Mouse (Mus musculus): ENCODE results near the gene Uchl3. TPM values are rescaled to one million over a fixed set of nuclear protein-coding genes. Genes with fewer than 3 reads are reported as not detected.

Uchl3 gene
- polyA plus RNA-seq, 1 experiment: 130 TPM

DNA sequence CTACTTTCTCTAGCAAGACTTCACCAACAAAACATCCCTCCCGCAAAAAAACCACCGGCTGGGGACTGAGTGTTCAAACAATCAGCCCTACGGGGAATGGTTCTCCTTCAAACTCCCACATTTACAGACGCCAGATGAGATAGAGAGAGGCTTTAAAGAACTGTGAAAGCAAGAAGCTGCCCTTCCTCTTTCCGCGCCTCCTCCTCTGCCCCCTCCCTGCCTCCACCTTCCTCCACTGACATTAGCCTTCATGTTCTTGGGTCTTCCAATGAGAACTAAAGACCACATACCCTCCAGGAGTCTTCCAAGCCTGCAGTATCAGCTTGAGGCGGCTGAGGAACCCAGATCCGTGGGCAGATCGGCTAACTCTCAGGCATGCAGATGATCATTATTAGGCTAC, 37.6 kb upstream of the Uchl3 start:
- TF ChIP-seq CTCF (IDR thresholded peaks at IDR 0.05; ENCODE audit: control insufficient read depth, insufficient read depth, insufficient replicate concordance, low read depth, low read length) (no peak), POLR2A (IDR thresholded peaks at IDR 0.05; ENCODE audit: control insufficient read depth, low read depth, low read length) (no peak)
- Histone ChIP-seq H3K27ac (ENCODE audit: control insufficient read depth, insufficient read depth, low read depth, low read length) (no peak overlapping the region), H3K27me3 (ENCODE audit: control insufficient read depth, insufficient read depth, low read length) (no peaks in the 10 kb centered on the region), H3K36me3 (ENCODE audit: control insufficient read depth, insufficient read depth, low read length) (no peaks in the 10 kb centered on the region), H3K4me1 (ENCODE audit: control insufficient read depth, insufficient read depth, low read length) (no peaks in the 10 kb centered on the region), H3K4me3 (ENCODE audit: control insufficient read depth, low read depth, low read length) (no peak overlapping the region)

DNA sequence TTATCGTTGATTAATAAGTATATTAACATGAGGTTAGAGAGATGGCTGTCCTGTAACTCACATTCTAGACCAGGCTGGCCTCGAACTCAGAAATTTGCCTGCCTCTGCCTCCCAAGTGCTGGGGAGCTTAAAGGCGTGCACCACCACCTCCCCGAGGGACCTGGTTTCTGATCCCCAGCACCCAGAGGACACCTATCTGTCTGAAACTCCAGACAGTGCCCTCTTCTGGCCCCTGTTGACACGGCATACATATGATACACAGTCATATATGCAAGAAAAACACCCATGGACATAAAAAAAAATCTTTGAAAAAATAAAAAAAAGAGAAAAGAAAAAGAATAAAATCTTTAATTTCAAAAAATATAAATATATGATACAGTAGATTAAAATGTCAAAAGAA, 36.1 kb upstream of the Uchl3 start:
- Histone ChIP-seq H3K4me1 (ENCODE audit: control insufficient read depth, insufficient read depth, low read length) (no peaks in the 10 kb centered on the region), H3K4me3 (ENCODE audit: control insufficient read depth, low read depth, low read length) (no peak overlapping the region), H3K27ac (ENCODE audit: control insufficient read depth, insufficient read depth, low read depth, low read length) (no peak overlapping the region), H3K27me3 (ENCODE audit: control insufficient read depth, insufficient read depth, low read length) (no peaks in the 10 kb centered on the region), H3K36me3 (ENCODE audit: control insufficient read depth, insufficient read depth, low read length) (no peaks in the 10 kb centered on the region)
- TF ChIP-seq CTCF (IDR thresholded peaks at IDR 0.05; ENCODE audit: control insufficient read depth, insufficient read depth, insufficient replicate concordance, low read depth, low read length) (no peak), POLR2A (IDR thresholded peaks at IDR 0.05; ENCODE audit: control insufficient read depth, low read depth, low read length) (no peak)

DNA sequence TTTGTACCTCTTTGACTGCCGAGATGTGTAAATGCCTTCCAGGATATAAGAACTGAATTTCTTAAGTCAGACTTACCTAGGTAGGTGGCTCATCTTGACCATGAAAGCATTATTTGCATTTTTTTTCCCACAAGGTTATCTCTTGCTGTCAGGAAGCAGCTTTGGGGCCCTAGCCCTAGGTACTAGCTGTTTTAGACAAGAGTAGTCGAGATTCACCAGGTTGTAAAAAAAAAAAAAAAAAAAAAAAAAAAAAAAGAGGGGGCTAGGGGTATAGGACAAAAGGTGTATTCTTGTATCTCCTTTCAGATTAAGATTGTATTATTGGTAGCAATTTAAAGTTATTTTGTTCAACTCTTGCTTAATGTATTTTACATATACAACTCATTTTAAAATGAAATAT, 23.2 kb upstream of the Uchl3 start:
- Histone ChIP-seq H3K27ac (ENCODE audit: control insufficient read depth, insufficient read depth, low read depth, low read length) (no peak overlapping the region), H3K4me3 (ENCODE audit: control insufficient read depth, low read depth, low read length) (no peak overlapping the region), H3K4me1 (ENCODE audit: control insufficient read depth, insufficient read depth, low read length) (no peaks in the 10 kb centered on the region), H3K27me3 (ENCODE audit: control insufficient read depth, insufficient read depth, low read length) (no peaks in the 10 kb centered on the region), H3K36me3 (ENCODE audit: control insufficient read depth, insufficient read depth, low read length) (peaks cover 1% of the 10 kb centered on the region)
- TF ChIP-seq POLR2A (IDR thresholded peaks at IDR 0.05; ENCODE audit: control insufficient read depth, low read depth, low read length) (no peak), CTCF (IDR thresholded peaks at IDR 0.05; ENCODE audit: control insufficient read depth, insufficient read depth, insufficient replicate concordance, low read depth, low read length) (no peak)

DNA sequence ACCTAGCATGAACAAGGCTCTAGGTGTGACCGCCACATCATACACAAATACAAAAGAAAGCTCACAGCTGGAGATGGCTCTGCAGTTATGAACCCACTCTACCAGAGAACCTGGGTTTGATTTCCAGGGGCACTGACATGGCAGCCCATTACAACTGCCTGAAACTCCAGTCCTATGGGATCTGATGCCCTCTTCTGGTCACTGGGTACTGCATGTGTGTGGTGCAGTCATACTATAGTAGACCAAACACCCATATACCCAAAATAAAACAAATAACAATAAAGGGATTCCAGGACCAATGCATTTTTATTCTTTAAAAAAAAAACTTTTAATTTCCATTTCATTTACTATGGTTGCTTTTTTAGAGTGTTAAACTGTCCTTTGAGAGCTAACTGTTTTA, 18.0 kb upstream of the Uchl3 start:
- Histone ChIP-seq H3K4me3 (ENCODE audit: control insufficient read depth, low read depth, low read length) (no peak overlapping the region), H3K27ac (ENCODE audit: control insufficient read depth, insufficient read depth, low read depth, low read length) (no peak overlapping the region), H3K36me3 (ENCODE audit: control insufficient read depth, insufficient read depth, low read length) (peaks cover 1% of the 10 kb centered on the region), H3K27me3 (ENCODE audit: control insufficient read depth, insufficient read depth, low read length) (no peaks in the 10 kb centered on the region), H3K4me1 (ENCODE audit: control insufficient read depth, insufficient read depth, low read length) (no peaks in the 10 kb centered on the region; the same call in 1 of the 2 replicates)
- TF ChIP-seq POLR2A (IDR thresholded peaks at IDR 0.05; ENCODE audit: control insufficient read depth, low read depth, low read length) (no peak), CTCF (IDR thresholded peaks at IDR 0.05; ENCODE audit: control insufficient read depth, insufficient read depth, insufficient replicate concordance, low read depth, low read length) (no peak)

DNA sequence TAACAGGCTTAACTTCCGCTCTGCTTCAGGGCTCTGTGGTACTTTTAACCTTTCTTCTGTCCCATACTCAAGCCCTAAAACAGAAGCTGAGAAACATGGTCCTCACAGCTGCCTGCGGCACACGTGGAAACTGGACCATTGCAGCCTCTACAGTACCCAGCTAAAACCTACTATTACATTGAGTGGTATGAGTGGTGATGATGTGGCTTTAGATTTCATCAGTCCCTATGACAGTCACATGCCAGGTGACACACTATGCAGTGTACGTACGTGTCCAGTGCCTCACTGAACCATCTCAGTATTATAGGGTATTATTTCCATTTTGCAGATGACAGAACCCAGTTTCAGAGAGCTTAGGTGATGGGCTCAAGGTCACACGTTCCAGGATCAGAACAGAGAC, 16.4 kb upstream of the Uchl3 start:
- TF ChIP-seq CTCF (IDR thresholded peaks at IDR 0.05; ENCODE audit: control insufficient read depth, insufficient read depth, insufficient replicate concordance, low read depth, low read length) (no peak), POLR2A (IDR thresholded peaks at IDR 0.05; ENCODE audit: control insufficient read depth, low read depth, low read length) (no peak)
- Histone ChIP-seq H3K27me3 (ENCODE audit: control insufficient read depth, insufficient read depth, low read length) (no peaks in the 10 kb centered on the region), H3K4me3 (ENCODE audit: control insufficient read depth, low read depth, low read length) (no peak overlapping the region), H3K27ac (ENCODE audit: control insufficient read depth, insufficient read depth, low read depth, low read length) (no peak overlapping the region), H3K4me1 (ENCODE audit: control insufficient read depth, insufficient read depth, low read length) (no peaks in the 10 kb centered on the region; the same call in 1 of the 2 replicates), H3K36me3 (ENCODE audit: control insufficient read depth, insufficient read depth, low read length) (peaks cover 1% of the 10 kb centered on the region)

DNA sequence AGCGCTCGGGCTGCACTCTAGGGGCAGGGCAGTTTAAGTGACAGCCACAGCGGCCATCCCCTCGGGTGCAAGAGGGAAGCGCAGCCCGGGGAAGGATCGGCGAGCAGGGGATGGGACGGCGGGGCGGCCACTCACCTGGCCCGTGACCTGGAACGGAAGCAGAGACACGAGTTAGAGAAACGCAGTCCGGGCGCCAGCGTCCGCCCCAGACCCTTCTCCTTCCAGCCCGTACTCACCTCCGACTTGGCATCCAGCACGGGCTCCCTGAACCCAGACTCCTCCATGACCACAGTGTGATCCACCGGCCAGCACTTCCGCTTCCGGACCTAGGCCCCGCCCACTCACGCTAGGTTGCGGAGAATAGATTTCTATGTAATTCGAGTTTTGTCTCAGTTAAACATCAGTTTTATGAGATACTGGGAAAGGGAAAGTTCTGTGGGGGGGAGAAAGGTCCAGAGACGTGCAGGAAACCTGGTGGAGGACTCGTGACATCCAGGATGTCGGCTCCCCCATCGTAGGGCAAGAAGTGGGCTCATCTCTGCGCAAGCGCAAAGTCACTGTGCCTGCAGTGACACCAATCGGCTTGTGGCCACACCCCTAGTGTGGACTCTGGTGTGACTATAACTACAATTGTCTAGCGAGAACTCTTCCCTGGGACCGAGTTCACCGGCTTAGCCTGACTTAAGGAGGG, 13.5 kb upstream of the Uchl3 start, which contains the start of gene Commd6:
Commd6 (minus strand) TSS at position 534 of the 691 bp plus-strand sequence.
- H3K4me3 ChIP-seq (ENCODE audit: control insufficient read depth, low read depth, low read length): peak within 1 kb of the TSS; percentile 88
- H3K27me3 ChIP-seq (ENCODE audit: control insufficient read depth, insufficient read depth, low read length): no peaks in the 10 kb centered on the region
- H3K36me3 ChIP-seq (ENCODE audit: control insufficient read depth, insufficient read depth, low read length): no peaks in the 10 kb centered on the region
- peak within 1 kb of the TSS; percentile 76 for H3K27ac ChIP-seq (ENCODE audit: control insufficient read depth, insufficient read depth, low read depth, low read length)
- TF ChIP-seq CTCF (IDR thresholded peaks at IDR 0.05; ENCODE audit: control insufficient read depth, insufficient read depth, insufficient replicate concordance, low read depth, low read length): no peak
- TF ChIP-seq POLR2A (IDR thresholded peaks at IDR 0.05; ENCODE audit: control insufficient read depth, low read depth, low read length): peak; percentile 88
- no peaks in the 10 kb centered on the region; the same call in 1 of the 2 replicates for H3K4me1 ChIP-seq (ENCODE audit: control insufficient read depth, insufficient read depth, low read length)

DNA sequence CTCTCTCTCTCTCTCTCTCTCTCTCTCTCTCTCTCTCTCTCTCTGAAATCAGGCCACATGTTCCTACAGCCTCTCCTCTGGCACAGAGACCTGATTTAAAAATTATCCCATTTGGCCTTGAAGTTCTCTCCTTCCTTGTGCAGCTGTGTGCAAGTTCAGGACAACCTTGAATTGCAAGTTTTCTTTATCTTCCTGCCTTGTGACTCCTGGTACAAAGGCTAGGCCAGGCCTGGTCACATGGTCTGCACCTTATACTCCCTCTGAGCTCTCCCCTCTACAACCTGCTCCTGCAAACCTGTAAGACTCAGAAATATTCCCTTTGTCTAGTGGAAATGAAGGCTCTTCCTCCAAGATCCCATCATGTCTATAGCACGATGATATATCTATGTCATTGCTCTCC, 8.8 kb upstream of the Uchl3 start:
- no peaks in the 10 kb centered on the region for H3K36me3 ChIP-seq (ENCODE audit: control insufficient read depth, insufficient read depth, low read length)
- no peaks in the 10 kb centered on the region for H3K4me1 ChIP-seq (ENCODE audit: control insufficient read depth, insufficient read depth, low read length)
- H3K27me3 ChIP-seq (ENCODE audit: control insufficient read depth, insufficient read depth, low read length): no peaks in the 10 kb centered on the region
- TF ChIP-seq POLR2A (IDR thresholded peaks at IDR 0.05; ENCODE audit: control insufficient read depth, low read depth, low read length) (no peak), CTCF (IDR thresholded peaks at IDR 0.05; ENCODE audit: control insufficient read depth, insufficient read depth, insufficient replicate concordance, low read depth, low read length) (no peak)
- no peak overlapping the region for H3K4me3 ChIP-seq (ENCODE audit: control insufficient read depth, low read depth, low read length)
- no peak overlapping the region for H3K27ac ChIP-seq (ENCODE audit: control insufficient read depth, insufficient read depth, low read depth, low read length)

All from testis, adult 2 months (tissue).